Mouse (Mus musculus) CH12.LX (cell line): ENCODE results near the gene Cfap44.

Source experiments
- HCFC1 ChIP-seq: IDR thresholded peaks from 2 replicates; pipeline ENCODE4 v1.6.1; 2012; ENCODE audit warnings: low read depth, mild to moderate bottlenecking, inconsistent platforms, low read length, improper control_type of control experiment
- MAFK ChIP-seq: IDR thresholded peaks from 2 replicates; pipeline ENCODE4 v1.6.1; 2011; ENCODE audit warnings: low read length, improper control_type of control experiment; ENCODE audit not compliant: insufficient replicate concordance
- MAX ChIP-seq: IDR thresholded peaks from 2 replicates; pipeline ENCODE4 v1.6.1; 2011; ENCODE audit warnings: low read length, improper control_type of control experiment
- POLR2A ChIP-seq: IDR thresholded peaks from 2 replicates; pipeline ENCODE4 v1.6.1; 2011; ENCODE audit warnings: low read depth, mild to moderate bottlenecking, improper control_type of control experiment, low read length

- TF ChIP-seq MAFK (no peak), HCFC1 (no peak), MAX (no peak), POLR2A (no peak)
Observed at GRCm38 (mm10) chr16:44356291-44356690, 38.3 kb upstream of the Cfap44 start.
